Mouse (Mus musculus): ENCODE measurements around the gene Fance. TPM values are rescaled to one million over a fixed set of nuclear protein-coding genes. Genes with fewer than 3 reads are reported as not detected.

Gene Fance
- polyA plus RNA-seq, 1 experiment from 2014 or later: 30.9 TPM

DNA sequence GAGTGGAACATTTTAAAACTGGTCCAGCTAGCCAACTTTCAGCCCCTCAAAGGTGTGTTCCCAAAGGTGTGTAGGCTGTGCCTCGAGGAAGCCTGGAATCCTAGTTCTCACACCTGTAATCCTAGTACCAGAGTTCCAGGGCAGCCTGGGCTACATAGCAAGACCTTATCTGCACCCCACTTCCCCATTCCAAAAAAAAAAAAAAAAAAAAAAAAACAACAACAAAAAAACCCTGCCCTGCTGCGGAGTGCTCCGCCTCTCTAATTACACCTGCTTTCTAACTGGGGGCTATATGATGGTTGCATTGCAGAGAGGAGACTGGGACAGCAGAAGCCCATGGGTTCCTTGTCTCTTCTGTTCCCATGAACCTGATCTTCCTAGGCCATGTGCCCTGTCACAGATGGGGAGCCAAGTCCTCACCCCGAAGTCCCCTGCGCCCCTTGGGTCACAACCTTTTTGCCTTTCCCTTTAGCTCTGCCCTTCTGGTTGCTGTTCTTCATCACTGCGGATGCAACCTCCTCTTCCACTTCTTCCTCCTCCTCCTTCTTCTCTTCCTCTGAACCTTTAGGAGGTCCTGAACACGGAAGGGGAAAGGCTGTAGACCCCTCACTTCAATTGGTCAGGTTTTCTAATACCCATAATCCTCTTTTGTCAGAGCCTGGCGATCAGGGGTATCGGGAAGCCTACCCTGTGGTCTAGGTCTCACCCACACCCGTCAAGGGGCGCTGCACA is 48.8 kb downstream of the Fance start:
- Histone ChIP-seq H3K27me3 (replicated peaks; ENCODE audit: low read depth, poor library complexity, severe bottlenecking) (peaks cover 93% of the 10 kb centered on the region), H3K27ac (replicated peaks) (peak overlapping the region; percentile 71), H3K4me1 (peaks cover 50% of the 10 kb centered on the region), H3K4me3 (peak overlapping the region; percentile 56), H3K9me3 (no peaks in the 10 kb centered on the region; the same call in 1 of the 2 replicates), H3K36me3 (replicated peaks) (no peaks in the 10 kb centered on the region)
- no peak for DNase-seq (ENCODE audit: low spot score)
- 33% methylated on average over 11 of the region's 11 CpGs for WGBS

DNA sequence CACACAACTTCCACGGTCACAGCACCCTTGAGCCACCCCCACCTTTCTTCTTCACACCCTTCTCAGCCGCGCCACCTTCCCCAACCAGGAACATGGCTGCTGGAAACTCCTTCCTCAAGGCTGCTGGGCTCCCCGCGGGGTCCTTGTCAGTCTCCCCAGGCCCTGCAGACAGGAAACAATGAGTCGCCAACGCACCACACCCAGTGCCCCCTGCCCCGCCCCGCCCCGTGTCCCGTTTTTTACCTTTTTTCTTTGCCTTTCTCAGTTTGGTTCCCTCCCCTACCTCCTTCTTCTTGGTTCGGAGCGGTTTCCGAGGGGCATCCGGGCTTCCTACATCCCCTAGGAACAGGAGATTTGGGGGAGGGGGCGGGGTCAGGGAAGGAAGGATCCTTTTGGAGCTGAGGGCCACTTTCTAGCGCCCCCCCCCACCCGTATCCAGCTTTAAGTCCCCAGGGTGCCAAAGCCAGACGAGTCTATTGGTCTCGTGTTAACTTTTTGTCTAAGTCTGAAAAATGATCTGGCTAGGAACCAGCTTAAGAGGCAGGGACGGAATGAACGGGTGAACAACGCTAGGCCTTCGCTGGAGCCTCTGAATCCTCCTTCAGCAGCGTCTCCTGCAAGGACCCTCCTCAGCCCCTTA is 49.5 kb downstream of the Fance start:
- no peaks in the 10 kb centered on the region; the same call in 1 of the 2 replicates for H3K9me3 ChIP-seq
- no peaks in the 10 kb centered on the region for H3K36me3 ChIP-seq (replicated peaks)
- H3K4me3 ChIP-seq: peak overlapping the region; percentile 56
- peak overlapping the region; percentile 71 for H3K27ac ChIP-seq (replicated peaks)
- DNase-seq (ENCODE audit: low spot score): peak; percentile 53
- WGBS: under 1% methylated on average over 25 of the region's 25 CpGs
- peaks cover 53% of the 10 kb centered on the region for H3K4me1 ChIP-seq
- H3K27me3 ChIP-seq (replicated peaks; ENCODE audit: low read depth, poor library complexity, severe bottlenecking): peaks cover 90% of the 10 kb centered on the region

DNA sequence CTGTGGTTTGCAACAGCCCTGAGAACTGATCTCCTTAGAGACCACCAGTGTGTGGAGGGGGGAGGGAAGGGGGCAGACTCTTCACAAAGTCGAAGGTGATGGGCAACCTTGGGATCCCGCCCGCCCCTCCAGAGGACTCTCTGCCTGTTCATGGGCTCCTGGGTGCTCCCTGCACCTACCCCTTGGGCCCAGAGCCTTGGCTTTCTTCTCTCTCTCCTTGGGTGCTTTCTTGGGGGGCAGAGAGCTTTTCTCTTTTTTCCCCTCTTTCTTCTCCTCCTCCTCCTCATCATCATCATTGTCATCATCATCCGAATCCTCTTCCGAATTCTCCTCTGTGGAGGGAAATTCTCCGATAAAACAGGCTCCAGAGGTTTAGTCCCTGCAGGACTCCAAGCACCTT is 50.2 kb downstream of the Fance start:
- DNase-seq (ENCODE audit: low spot score): no peak
- Histone ChIP-seq H3K36me3 (replicated peaks) (no peaks in the 10 kb centered on the region), H3K27me3 (replicated peaks; ENCODE audit: low read depth, poor library complexity, severe bottlenecking) (peaks cover 82% of the 10 kb centered on the region), H3K9me3 (no peaks in the 10 kb centered on the region; the same call in 1 of the 2 replicates), H3K4me1 (peaks cover 52% of the 10 kb centered on the region), H3K4me3 (peak overlapping the region; percentile 56), H3K27ac (replicated peaks) (peak overlapping the region; percentile 71; the same call in 1 of the 2 replicates)
- whole genome bisulfite sequencing: 4% methylated on average over 6 of the region's 6 CpGs

DNA sequence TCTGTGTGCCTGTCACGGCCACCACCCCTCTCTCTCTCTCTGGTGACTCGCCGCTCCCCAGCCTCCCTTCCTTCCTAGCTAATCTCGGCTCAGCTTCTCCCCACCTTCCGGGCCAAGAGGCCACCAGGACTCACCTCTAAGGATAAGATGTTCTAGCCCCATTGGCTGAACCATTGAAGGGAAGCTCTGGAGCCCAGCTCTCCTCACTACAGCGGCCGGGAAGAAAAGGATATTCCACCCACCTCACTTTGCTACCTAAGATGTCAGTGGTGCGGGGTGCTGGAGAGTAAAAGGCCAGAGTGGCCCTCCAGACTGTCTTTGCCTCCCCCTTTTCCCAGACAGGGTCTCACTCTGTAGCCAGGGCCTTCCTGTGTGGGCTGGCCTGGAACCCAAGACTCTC is 51.8 kb downstream of the Fance start, which contains the start of gene Tulp1:
TSS of gene Tulp1 (minus strand) at position 101 of the 400 bp plus-strand sequence.
- 25% methylated on average over 8 of the region's 8 CpGs for WGBS
- peaks cover 71% of the 10 kb centered on the region for H3K27me3 ChIP-seq (replicated peaks; ENCODE audit: low read depth, poor library complexity, severe bottlenecking)

DNA sequence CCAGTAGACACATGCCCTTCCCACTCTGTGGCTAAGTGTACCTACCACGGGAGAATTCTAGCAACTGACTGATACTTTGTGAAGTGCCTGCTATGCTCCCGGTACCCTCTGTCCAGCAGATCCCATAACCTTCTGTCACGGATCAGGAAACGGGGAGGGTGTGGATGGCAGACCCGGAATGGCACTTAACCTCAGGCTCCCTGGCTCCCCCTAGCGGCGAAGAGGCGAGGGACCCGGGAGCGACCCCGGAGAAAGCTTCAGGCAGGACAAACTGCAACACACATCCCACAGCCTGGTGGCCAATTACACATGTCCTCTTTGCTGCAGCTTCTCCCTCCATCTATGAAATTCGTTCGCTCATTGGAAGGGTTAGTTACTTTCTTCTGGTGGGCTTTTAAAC is 55.1 kb downstream of the Fance start:
- H3K36me3 ChIP-seq (replicated peaks): no peaks in the 10 kb centered on the region
- H3K9me3 ChIP-seq: no peaks in the 10 kb centered on the region
- H3K4me1 ChIP-seq: peaks cover 42% of the 10 kb centered on the region
- H3K27me3 ChIP-seq (replicated peaks; ENCODE audit: low read depth, poor library complexity, severe bottlenecking): peaks cover 50% of the 10 kb centered on the region
- DNase-seq (ENCODE audit: low spot score): peak; percentile 88
- H3K4me3 ChIP-seq: no peak overlapping the region
- no peak overlapping the region for H3K27ac ChIP-seq (replicated peaks)
- 5% methylated on average over 13 of the region's 13 CpGs for WGBS

More for the DNA sequence above, 51.8 kb downstream of the Fance start, which contains the start of gene Tulp1:
- Histone ChIP-seq H3K9me3 (no peaks in the 10 kb centered on the region), H3K4me3 (peak within 1 kb of the TSS; percentile 56), H3K27ac (replicated peaks) (peak within 1 kb of the TSS; percentile 40), H3K36me3 (replicated peaks) (no peaks in the 10 kb centered on the region), H3K4me1 (peaks cover 52% of the 10 kb centered on the region)
- no peak for DNase-seq (ENCODE audit: low spot score)

DNA sequence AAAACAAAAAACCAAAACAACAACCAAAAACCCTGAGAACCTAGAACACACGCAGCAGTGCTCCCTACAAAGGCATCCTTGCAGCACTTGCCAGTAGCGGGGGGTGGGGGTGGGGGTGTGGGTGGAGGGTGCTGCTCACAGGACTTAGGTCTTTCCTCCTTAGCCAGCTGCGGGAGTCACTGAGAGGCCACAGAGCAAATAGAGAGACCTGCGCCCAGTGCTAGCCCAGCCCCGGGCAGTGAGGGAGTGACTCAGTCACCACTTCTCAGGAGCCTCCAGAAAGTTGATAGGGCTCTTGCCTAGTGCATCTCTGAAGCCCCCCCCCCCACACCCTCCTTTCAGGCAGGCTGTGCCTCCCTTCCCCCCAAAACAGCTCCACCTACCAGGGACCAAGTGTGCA is 55.7 kb downstream of the Fance start:
- Histone ChIP-seq H3K27ac (replicated peaks) (no peak overlapping the region), H3K9me3 (no peaks in the 10 kb centered on the region), H3K4me1 (peaks cover 38% of the 10 kb centered on the region), H3K4me3 (no peak overlapping the region), H3K36me3 (replicated peaks) (no peaks in the 10 kb centered on the region), H3K27me3 (replicated peaks; ENCODE audit: low read depth, poor library complexity, severe bottlenecking) (peaks cover 50% of the 10 kb centered on the region)
- no peak for DNase-seq (ENCODE audit: low spot score)
- WGBS: 77% methylated on average over 5 of the region's 5 CpGs

DNA sequence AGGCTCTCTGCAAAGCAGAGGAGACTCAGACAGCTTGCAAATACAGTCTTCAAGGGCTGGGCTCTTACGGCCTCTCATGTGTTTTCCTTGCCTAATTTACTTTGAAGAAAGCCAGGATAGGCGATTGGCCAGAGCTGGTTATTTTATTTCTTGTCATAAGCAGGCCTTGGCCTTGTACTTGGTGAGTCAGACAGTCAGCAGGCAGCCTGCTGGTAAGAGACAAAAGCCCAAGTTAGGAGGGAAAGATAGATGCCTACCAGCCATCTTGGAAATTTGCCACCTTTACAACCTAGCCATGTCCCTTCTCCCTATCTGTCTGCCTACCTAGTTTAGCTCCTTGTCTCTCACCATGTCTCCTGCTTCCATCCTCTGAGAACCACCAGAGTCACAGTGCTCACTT is 58.0 kb downstream of the Fance start:
- H3K36me3 ChIP-seq (replicated peaks): no peaks in the 10 kb centered on the region
- 82% methylated on average over 2 of the region's 2 CpGs for WGBS
- H3K4me1 ChIP-seq: peaks cover 42% of the 10 kb centered on the region
- H3K27ac ChIP-seq (replicated peaks): peak overlapping the region; percentile 44; the same call in 1 of the 2 replicates
- no peak overlapping the region for H3K4me3 ChIP-seq
- H3K9me3 ChIP-seq: no peaks in the 10 kb centered on the region
- H3K27me3 ChIP-seq (replicated peaks; ENCODE audit: low read depth, poor library complexity, severe bottlenecking): peaks cover 50% of the 10 kb centered on the region
- no peak for DNase-seq (ENCODE audit: low spot score)

DNA sequence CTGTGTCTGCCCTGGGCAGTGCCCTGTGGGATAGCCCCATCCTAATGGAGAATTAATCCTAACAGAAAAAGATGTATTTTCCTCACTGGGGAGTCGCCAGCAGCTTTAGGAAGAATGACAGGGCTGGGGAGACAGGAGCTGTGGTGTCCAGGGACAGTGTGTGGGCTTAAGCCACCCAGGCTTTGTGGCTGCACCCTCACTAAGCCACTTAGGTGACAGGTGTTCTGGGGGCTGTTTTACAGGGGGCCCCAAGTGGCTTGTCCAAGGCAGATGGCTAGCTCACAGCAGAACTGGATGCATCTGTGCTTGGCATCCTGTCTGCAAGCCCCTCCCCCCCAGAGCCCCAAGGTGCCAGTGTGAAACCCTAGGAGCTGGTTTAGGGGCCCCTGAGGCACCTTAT is 58.6 kb downstream of the Fance start:
- Histone ChIP-seq H3K27ac (replicated peaks) (peak overlapping the region; percentile 44), H3K4me3 (no peak overlapping the region), H3K4me1 (peaks cover 42% of the 10 kb centered on the region), H3K36me3 (replicated peaks) (no peaks in the 10 kb centered on the region), H3K9me3 (no peaks in the 10 kb centered on the region), H3K27me3 (replicated peaks; ENCODE audit: low read depth, poor library complexity, severe bottlenecking) (peaks cover 52% of the 10 kb centered on the region)
- 65% methylated on average over 1 of the region's 1 CpGs for WGBS
- no peak for DNase-seq (ENCODE audit: low spot score)

DNA sequence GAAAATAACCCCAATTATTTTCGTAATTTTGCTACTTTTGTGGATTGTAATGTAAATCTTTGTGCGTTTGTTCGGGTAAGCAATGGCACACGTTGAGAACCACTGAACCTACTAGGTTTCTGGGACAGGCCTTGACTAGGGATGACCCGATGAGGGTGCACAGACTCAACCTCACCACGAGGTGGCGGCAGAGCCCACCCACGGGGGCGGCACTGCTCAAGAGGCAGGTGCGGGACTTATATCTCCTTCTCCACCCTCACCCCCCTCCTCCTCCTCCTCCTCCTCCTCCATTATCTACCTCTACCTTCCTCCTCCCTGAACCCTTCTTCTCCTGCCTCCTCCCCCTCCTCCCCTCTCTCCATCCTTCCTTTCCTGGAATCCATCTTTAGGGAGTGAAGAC is 60.5 kb downstream of the Fance start:
- peaks cover 48% of the 10 kb centered on the region for H3K27me3 ChIP-seq (replicated peaks; ENCODE audit: low read depth, poor library complexity, severe bottlenecking)
- H3K9me3 ChIP-seq: no peaks in the 10 kb centered on the region
- H3K4me1 ChIP-seq: peaks cover 34% of the 10 kb centered on the region
- DNase-seq (ENCODE audit: low spot score): peak; percentile 74
- H3K36me3 ChIP-seq (replicated peaks): no peaks in the 10 kb centered on the region
- no peak overlapping the region for H3K27ac ChIP-seq (replicated peaks)
- no peak overlapping the region for H3K4me3 ChIP-seq
- 15% methylated on average over 10 of the region's 10 CpGs for WGBS

DNA sequence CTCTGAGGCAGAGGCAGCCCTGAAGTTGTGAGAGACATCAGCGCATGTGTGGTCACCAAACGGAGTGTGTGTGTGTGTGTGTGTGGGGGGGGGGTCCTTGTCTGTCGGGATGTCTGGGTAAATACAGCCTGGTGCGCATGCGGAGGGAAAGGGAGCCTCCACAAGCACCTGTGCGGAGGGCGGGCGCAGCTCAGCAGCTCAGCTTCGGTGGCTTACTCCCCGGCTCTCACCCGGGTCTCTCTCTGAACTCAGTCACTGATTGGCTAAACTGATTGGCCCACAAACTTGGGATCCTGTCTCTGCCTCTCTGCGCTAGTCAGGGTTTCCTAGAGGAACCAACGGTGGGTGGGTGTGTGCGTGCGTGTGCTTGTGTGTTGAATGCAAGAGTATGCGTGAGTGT is 61.2 kb downstream of the Fance start:
- H3K36me3 ChIP-seq (replicated peaks): no peaks in the 10 kb centered on the region
- H3K9me3 ChIP-seq: no peaks in the 10 kb centered on the region
- no peak for DNase-seq (ENCODE audit: low spot score)
- no peak overlapping the region for H3K27ac ChIP-seq (replicated peaks)
- 18% methylated on average over 16 of the region's 16 CpGs for WGBS
- peak overlapping the region; percentile 31; the same call in 1 of the 2 replicates for H3K4me3 ChIP-seq
- H3K27me3 ChIP-seq (replicated peaks; ENCODE audit: low read depth, poor library complexity, severe bottlenecking): peaks cover 43% of the 10 kb centered on the region
- H3K4me1 ChIP-seq: peaks cover 29% of the 10 kb centered on the region

DNA sequence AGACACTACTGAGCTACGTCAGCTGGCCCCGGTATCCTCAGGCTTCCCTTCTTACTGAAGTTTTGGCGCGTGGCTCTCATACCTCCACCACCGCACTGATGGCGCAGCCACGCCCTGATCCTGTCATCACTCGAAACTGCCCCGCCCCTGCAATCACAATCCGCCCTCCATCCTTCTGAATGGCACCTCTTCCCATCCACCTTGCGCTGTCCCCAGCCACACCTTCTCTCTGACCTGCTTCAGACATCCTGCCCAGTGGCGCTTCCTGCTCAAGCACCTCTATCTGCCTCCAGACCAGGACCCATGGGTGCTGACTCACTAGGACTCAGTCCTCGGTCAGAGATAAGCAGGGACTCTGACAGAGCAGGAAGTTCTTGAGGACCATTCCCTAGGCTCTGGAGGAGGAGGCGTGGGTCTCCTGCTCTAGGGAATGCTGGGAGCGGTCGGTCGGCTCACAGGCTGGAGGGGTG is 62.3 kb downstream of the Fance start:
- no peak overlapping the region; the same call in 1 of the 2 replicates for H3K4me3 ChIP-seq
- H3K4me1 ChIP-seq: peaks cover 38% of the 10 kb centered on the region
- H3K27ac ChIP-seq (replicated peaks): no peak overlapping the region
- no peaks in the 10 kb centered on the region for H3K36me3 ChIP-seq (replicated peaks)
- 10% methylated on average over 17 of the region's 17 CpGs for WGBS
- no peak for DNase-seq (ENCODE audit: low spot score)
- no peaks in the 10 kb centered on the region for H3K9me3 ChIP-seq
- peaks cover 51% of the 10 kb centered on the region for H3K27me3 ChIP-seq (replicated peaks; ENCODE audit: low read depth, poor library complexity, severe bottlenecking)

Measured in embryonic facial prominence, embryonic 10.5 days (tissue).